Mouse (Mus musculus) testis, adult 2 months (tissue): ENCODE measurements around the gene Serinc3. TPM values are rescaled to one million over a fixed set of nuclear protein-coding genes. Genes with fewer than 3 reads are reported as not detected.
A peak's percentile ranks its signal among the peaks of the same experiment; 100 is the strongest.

ENCODE experiments used
- H3K27ac ChIP-seq: fragments of 200-500 bp; 2 replicates; pipeline ENCODE4 v1.5.1; 2012; ENCODE audit warnings: low read depth, low read length; ENCODE audit not compliant: control insufficient read depth, insufficient read depth
- H3K27me3 ChIP-seq: fragments of 200-500 bp; 2 replicates; pipeline ENCODE4 v1.6.1; 2012; ENCODE audit warnings: mild to moderate bottlenecking, low read length, moderate library complexity; ENCODE audit not compliant: control insufficient read depth, insufficient read depth
- H3K36me3 ChIP-seq: fragments of 200-500 bp; 2 replicates; pipeline ENCODE4 v1.6.1; 2012; ENCODE audit warnings: mild to moderate bottlenecking, low read length; ENCODE audit not compliant: control insufficient read depth, insufficient read depth
- H3K4me1 ChIP-seq: fragments of 200-500 bp; 2 replicates; pipeline ENCODE4 v1.6.1; 2012; ENCODE audit warnings: low read length; ENCODE audit not compliant: control insufficient read depth, insufficient read depth
- H3K4me3 ChIP-seq: fragments of 200-500 bp; 2 replicates; pipeline ENCODE4 v1.5.1; 2012; ENCODE audit warnings: low read depth, mild to moderate bottlenecking, low read length, moderate library complexity, mixed read lengths; ENCODE audit not compliant: control insufficient read depth
- CTCF ChIP-seq: fragments of 200-500 bp; IDR thresholded peaks from 2 replicates; pipeline ENCODE4 v1.5.1; 2012; ENCODE audit warnings: low read depth, mild to moderate bottlenecking, inconsistent platforms, low read length, moderate library complexity; ENCODE audit not compliant: control insufficient read depth, insufficient read depth, insufficient replicate concordance
- POLR2A ChIP-seq: fragments of 200-500 bp; IDR thresholded peaks from 2 replicates; pipeline ENCODE4 v1.6.1; 2012; ENCODE audit warnings: low read depth, mild to moderate bottlenecking, inconsistent platforms, low read length, moderate library complexity; ENCODE audit not compliant: control insufficient read depth
- polyA plus RNA-seq: library from polyadenylated mRNA; depleted of rRNA; stranded (reverse); fragments of >200 nt; gene quantifications from 2 replicates; pipeline ENCODE4 v1.2.3, GENCODE M21; 2012

Serinc3 gene
- polyA plus RNA-seq, 1 experiment: 270 TPM

- H3K4me1 ChIP-seq: peaks cover 1% of the 10 kb centered on the region
- no peak overlapping the region for H3K4me3 ChIP-seq
- H3K27me3 ChIP-seq: no peaks in the 10 kb centered on the region
- no peaks in the 10 kb centered on the region for H3K36me3 ChIP-seq
- TF ChIP-seq CTCF (no peak), POLR2A (no peak)
- no peak overlapping the region for H3K27ac ChIP-seq
Observed at GRCm38 (mm10) chr2:163608008-163608407, 36.9 kb downstream of the Serinc3 start.

GRCm38 (mm10) chr2:163606161-163606560 lies 38.8 kb downstream of the Serinc3 start:
- Histone ChIP-seq H3K4me3 (no peak overlapping the region), H3K36me3 (no peaks in the 10 kb centered on the region), H3K27ac (no peak overlapping the region), H3K4me1 (peaks cover 10% of the 10 kb centered on the region), H3K27me3 (no peaks in the 10 kb centered on the region)
- no peak for TF ChIP-seq POLR2A
- TF ChIP-seq CTCF: no peak

GRCm38 (mm10) chr2:163602101-163602971 lies 42.6 kb downstream of the Serinc3 start, which contains the start of gene Ttpal:
Ttpal (plus strand) TSS chr2:163602314.
- peak; percentile 68; the same call in 1 of the 2 replicates for TF ChIP-seq POLR2A
- peak; percentile 38; the same call in 1 of the 2 replicates for TF ChIP-seq CTCF
- H3K4me3 ChIP-seq: peak within 1 kb of the TSS; percentile 97
- peak within 1 kb of the TSS; percentile 86 for H3K27ac ChIP-seq
- H3K36me3 ChIP-seq: no peaks in the 10 kb centered on the region
- H3K27me3 ChIP-seq: no peaks in the 10 kb centered on the region
- H3K4me1 ChIP-seq: peaks cover 10% of the 10 kb centered on the region

- Histone ChIP-seq H3K4me3 (no peak overlapping the region), H3K27me3 (no peaks in the 10 kb centered on the region), H3K27ac (0 out of 2 replicates have a peak overlapping the region, but pooled peaks have one; percentile 18), H3K36me3 (no peaks in the 10 kb centered on the region), H3K4me1 (peaks cover 10% of the 10 kb centered on the region)
- TF ChIP-seq CTCF (no peak), POLR2A (no peak)
Observed at GRCm38 (mm10) chr2:163601712-163602100, 43.2 kb downstream of the Serinc3 start.

- H3K36me3 ChIP-seq: no peaks in the 10 kb centered on the region
- H3K27me3 ChIP-seq: no peaks in the 10 kb centered on the region
- no peak overlapping the region for H3K27ac ChIP-seq
- H3K4me1 ChIP-seq: peaks cover 16% of the 10 kb centered on the region
- H3K4me3 ChIP-seq: no peak overlapping the region
- TF ChIP-seq CTCF: no peak
- TF ChIP-seq POLR2A: no peak
Observed at GRCm38 (mm10) chr2:163601066-163601465, 43.9 kb downstream of the Serinc3 start.

GRCm38 (mm10) chr2:163599226-163599625 lies 45.7 kb downstream of the Serinc3 start:
- H3K27me3 ChIP-seq: no peaks in the 10 kb centered on the region
- peak; percentile 77; the same call in 1 of the 2 replicates for TF ChIP-seq CTCF
- no peak for TF ChIP-seq POLR2A
- H3K4me3 ChIP-seq: no peak overlapping the region
- no peaks in the 10 kb centered on the region for H3K36me3 ChIP-seq
- no peak overlapping the region for H3K27ac ChIP-seq
- peaks cover 16% of the 10 kb centered on the region for H3K4me1 ChIP-seq

GRCm38 (mm10) chr2:163597661-163598060 lies 47.3 kb downstream of the Serinc3 start:
- Histone ChIP-seq H3K4me3 (no peak overlapping the region), H3K36me3 (no peaks in the 10 kb centered on the region)
- TF ChIP-seq POLR2A: no peak
- TF ChIP-seq CTCF: peak; percentile 37; the same call in 1 of the 2 replicates

More at GRCm38 (mm10) chr2:163597661-163598060, 47.3 kb downstream of the Serinc3 start:
- H3K27me3 ChIP-seq: no peaks in the 10 kb centered on the region
- peaks cover 11% of the 10 kb centered on the region for H3K4me1 ChIP-seq
- no peak overlapping the region for H3K27ac ChIP-seq
